Mouse (Mus musculus) myocyte (in vitro differentiated cells): ENCODE measurements around the gene Gm20695. TPM values are rescaled to one million over a fixed set of nuclear protein-coding genes. Genes with fewer than 3 reads are reported as not detected.
"Not testable (repeated sequence)": the region's sequence is repeated elsewhere in the genome, so short reads cannot be mapped to it uniquely, and the experiment has no call there.

Experiments
- H3K27me3 ChIP-seq: one replicate; pipeline ENCODE4 v1.6.1; 2011; ENCODE audit not compliant: control insufficient read depth, insufficient read depth, insufficient read length
- H3K36me3 ChIP-seq: one replicate; pipeline ENCODE4 v1.6.1; 2011; ENCODE audit not compliant: control insufficient read depth, insufficient read depth
- H3K4me2 ChIP-seq: one replicate; pipeline ENCODE4 v1.6.1; 2011; ENCODE audit warnings: low read depth, control low read depth
- H3K4me3 ChIP-seq: one replicate; pipeline ENCODE4 v1.5.1; 2011; ENCODE audit warnings: mild to moderate bottlenecking, control low read depth, moderate library complexity
- H3K79me2 ChIP-seq: one replicate; pipeline ENCODE4 v1.6.1; 2011; ENCODE audit not compliant: control insufficient read depth, insufficient read depth
- H3ac ChIP-seq: one replicate; pipeline ENCODE4 v1.6.1; 2011; ENCODE audit not compliant: control insufficient read depth, insufficient read length
- CEBPB ChIP-seq: IDR thresholded peaks from 2 replicates; pipeline ENCODE4 v1.6.1; 2011; ENCODE audit warnings: mild to moderate bottlenecking, moderate library complexity; ENCODE audit not compliant: poor library complexity, insufficient read depth, severe bottlenecking
- E2F4 ChIP-seq: IDR thresholded peaks from one replicate; pipeline ENCODE4 v1.6.1; 2011; ENCODE audit warnings: mild to moderate bottlenecking, control low read depth, moderate library complexity; ENCODE audit not compliant: insufficient read depth
- MAX ChIP-seq: IDR thresholded peaks from one replicate; pipeline ENCODE4 v1.6.1; 2011; ENCODE audit warnings: low read depth, mild to moderate bottlenecking, control low read depth
- MYOD1 ChIP-seq, 3 experiments: IDR thresholded peaks; one replicate each; pipeline ENCODE4 v1.6.1; 2011; ENCODE audit warnings: control low read depth in 2 of 3, low read depth in 2 of 3, mild to moderate bottlenecking in 2 of 3, moderate library complexity in 1 of 3; ENCODE audit not compliant: insufficient read length in 2 of 3, control insufficient read depth in 1 of 3
- MYOG ChIP-seq, 3 experiments: IDR thresholded peaks; one replicate each; pipeline ENCODE4 v1.6.1; 2011; ENCODE audit warnings: control low read depth in 2 of 3, low read depth in 2 of 3, mild to moderate bottlenecking in 2 of 3; ENCODE audit not compliant: insufficient read length in 2 of 3, control insufficient read depth in 1 of 3, insufficient read depth in 1 of 3
- POLR2A ChIP-seq: IDR thresholded peaks from one replicate; pipeline ENCODE4 v1.6.1; 2011; ENCODE audit warnings: low read depth, mild to moderate bottlenecking, control low read depth, moderate library complexity; ENCODE audit not compliant: insufficient read length
- POLR2AphosphoS2 ChIP-seq: IDR thresholded peaks from one replicate; pipeline ENCODE4 v1.6.1; 2011; ENCODE audit warnings: low read depth, control low read depth; ENCODE audit not compliant: insufficient read length
- REST ChIP-seq: IDR thresholded peaks from one replicate; pipeline ENCODE4 v1.6.1; 2011; ENCODE audit warnings: mild to moderate bottlenecking, control low read depth, moderate library complexity; ENCODE audit not compliant: insufficient read depth, insufficient read length
- SRF ChIP-seq: IDR thresholded peaks from one replicate; pipeline ENCODE4 v1.6.1; 2011; ENCODE audit warnings: low read depth; ENCODE audit not compliant: control insufficient read depth, insufficient read length
- TCF12 ChIP-seq: IDR thresholded peaks from one replicate; pipeline ENCODE4 v1.6.1; 2011; ENCODE audit warnings: mild to moderate bottlenecking, control low read depth; ENCODE audit not compliant: poor library complexity, insufficient read depth, severe bottlenecking
- TCF3 ChIP-seq: IDR thresholded peaks from one replicate; pipeline ENCODE4 v1.6.1; 2011; ENCODE audit warnings: low read depth, control low read depth; ENCODE audit not compliant: insufficient read length
- USF1 ChIP-seq: IDR thresholded peaks from one replicate; pipeline ENCODE4 v1.6.1; 2011; ENCODE audit warnings: low read depth, mild to moderate bottlenecking, control low read depth, moderate library complexity
- polyA plus RNA-seq: library from polyadenylated mRNA; unstranded; fragments of >200 nt; fragmentation: generic; extraction: Trizol; gene quantifications from one replicate; pipeline ENCODE4 v1.2.1, GENCODE M21; 2012; ENCODE audit warnings: missing spikeins

The Gm20695 gene
- polyA plus RNA-seq, 1 experiment: 0.18 TPM

- TF ChIP-seq MAX (no peak), MYOG (IDR thresholded peaks at IDR 0.05; ENCODE audit: control insufficient read depth in 1 of 3, insufficient read depth in 1 of 3, insufficient read length in 2 of 3, low read depth in 2 of 3) (peak in 1 of 3 experiments; percentile 15), CEBPB (no peak), SRF (no peak), POLR2A (peak; percentile 67), POLR2AphosphoS2 (peak; percentile 73), TCF3 (no peak)
- Histone ChIP-seq H3K79me2 (no peaks in the 10 kb centered on the region), H3ac (peak within 1 kb of the TSS; percentile 29), H3K4me2 (peak within 1 kb of the TSS; percentile 93), H3K36me3 (no peaks in the 10 kb centered on the region), H3K4me3 (peak within 1 kb of the TSS; percentile 58), H3K27me3 (no peaks in the 10 kb centered on the region)
Observed at GRCm38 (mm10) chr16:3846711-3847518, 37.5 kb upstream of the Gm20695 start, which contains the start of gene Zfp174. Zfp174 (plus strand) TSS chr16:3847268.

DNA sequence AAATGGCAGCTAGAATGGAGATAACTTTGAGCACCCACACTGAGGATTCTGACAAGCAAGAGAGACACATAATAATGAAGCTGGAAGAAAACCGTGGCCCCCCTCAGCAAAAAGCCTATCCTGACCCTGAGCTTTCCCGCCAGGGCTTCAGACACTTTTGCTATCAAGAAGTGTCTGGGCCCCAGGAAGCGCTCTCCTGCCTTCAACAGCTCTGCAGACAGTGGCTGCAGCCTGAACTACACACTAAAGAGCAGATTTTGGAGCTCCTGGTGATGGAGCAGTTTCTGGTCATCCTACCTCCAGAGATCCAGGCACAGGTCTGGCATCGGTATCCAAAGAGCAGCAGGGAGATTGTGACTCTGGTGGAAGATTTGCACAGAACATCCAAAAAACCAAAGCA lies 36.6 kb upstream of the Gm20695 start:
- Histone ChIP-seq H3K79me2 (no peaks in the 10 kb centered on the region), H3K4me2 (peak overlapping the region; percentile 93), H3ac (peak overlapping the region; percentile 29), H3K4me3 (peak overlapping the region; percentile 58), H3K27me3 (no peaks in the 10 kb centered on the region), H3K36me3 (no peaks in the 10 kb centered on the region)
- TF ChIP-seq E2F4: no peak
- no peak for TF ChIP-seq SRF
- no peak for TF ChIP-seq MYOD1 (IDR thresholded peaks at IDR 0.05; ENCODE audit: control insufficient read depth in 1 of 3, insufficient read length in 2 of 3, low read depth in 2 of 3)
- no peak for TF ChIP-seq TCF12
- no peak for TF ChIP-seq MYOG (IDR thresholded peaks at IDR 0.05; ENCODE audit: control insufficient read depth in 1 of 3, insufficient read depth in 1 of 3, insufficient read length in 2 of 3, low read depth in 2 of 3)
- TF ChIP-seq MAX: no peak
- no peak for TF ChIP-seq USF1
- TF ChIP-seq CEBPB: no peak
- TF ChIP-seq TCF3: no peak
- no peak for TF ChIP-seq REST

DNA sequence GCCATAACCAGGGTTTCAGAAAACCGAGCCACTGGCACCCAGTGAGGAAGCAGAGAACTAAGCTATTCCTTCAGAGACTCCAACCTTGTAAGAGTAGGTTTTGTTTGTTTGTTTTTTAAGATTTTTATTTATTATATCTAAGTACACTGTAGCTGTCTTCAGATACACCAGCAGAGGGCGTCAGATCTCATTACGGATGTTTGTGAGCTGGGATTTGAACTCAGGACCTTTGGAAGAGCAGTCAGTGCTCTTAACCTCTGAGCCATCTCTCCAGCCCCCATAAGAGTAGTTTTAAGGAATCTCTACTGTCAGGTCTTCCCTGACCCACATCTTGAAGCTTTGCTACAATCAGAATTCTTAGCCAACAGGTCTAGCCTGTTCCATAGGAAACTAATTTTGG lies 36.0 kb upstream of the Gm20695 start:
- Histone ChIP-seq H3K27me3 (no peaks in the 10 kb centered on the region), H3ac (no peak overlapping the region), H3K4me3 (no peak overlapping the region), H3K36me3 (no peaks in the 10 kb centered on the region), H3K4me2 (no peak overlapping the region), H3K79me2 (no peaks in the 10 kb centered on the region)
- no peak for TF ChIP-seq USF1
- no peak for TF ChIP-seq MYOG (IDR thresholded peaks at IDR 0.05; ENCODE audit: control insufficient read depth in 1 of 3, insufficient read depth in 1 of 3, insufficient read length in 2 of 3, low read depth in 2 of 3)
- no peak for TF ChIP-seq E2F4
- no peak for TF ChIP-seq SRF
- TF ChIP-seq CEBPB: no peak
- no peak for TF ChIP-seq MAX
- no peak for TF ChIP-seq REST
- TF ChIP-seq POLR2A: no peak
- no peak for TF ChIP-seq POLR2AphosphoS2
- TF ChIP-seq MYOD1 (IDR thresholded peaks at IDR 0.05; ENCODE audit: control insufficient read depth in 1 of 3, insufficient read length in 2 of 3, low read depth in 2 of 3): no peak
- TF ChIP-seq TCF12: no peak
- TF ChIP-seq TCF3: no peak

DNA sequence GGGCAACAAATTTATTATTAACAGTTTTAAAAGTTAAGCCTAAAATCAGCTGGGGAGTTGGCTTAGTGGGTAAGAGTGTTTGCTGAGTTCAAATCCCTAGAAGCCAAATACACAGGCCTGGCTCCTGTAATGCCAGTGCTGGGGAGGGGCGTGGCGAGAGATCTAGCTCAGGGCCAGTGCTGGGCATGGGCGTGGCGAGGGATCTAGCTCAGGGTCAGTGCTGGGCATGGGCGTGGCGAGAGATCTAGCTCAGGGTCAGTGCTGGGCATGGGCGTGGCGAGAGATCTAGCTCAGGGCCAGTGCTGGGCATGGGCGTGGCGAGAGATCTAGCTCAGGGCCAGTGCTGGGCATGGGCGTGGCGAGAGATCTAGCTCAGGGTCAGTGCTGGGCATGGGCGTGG lies 33.1 kb upstream of the Gm20695 start:
- H3K4me2 ChIP-seq: not testable (repeated sequence)

DNA sequence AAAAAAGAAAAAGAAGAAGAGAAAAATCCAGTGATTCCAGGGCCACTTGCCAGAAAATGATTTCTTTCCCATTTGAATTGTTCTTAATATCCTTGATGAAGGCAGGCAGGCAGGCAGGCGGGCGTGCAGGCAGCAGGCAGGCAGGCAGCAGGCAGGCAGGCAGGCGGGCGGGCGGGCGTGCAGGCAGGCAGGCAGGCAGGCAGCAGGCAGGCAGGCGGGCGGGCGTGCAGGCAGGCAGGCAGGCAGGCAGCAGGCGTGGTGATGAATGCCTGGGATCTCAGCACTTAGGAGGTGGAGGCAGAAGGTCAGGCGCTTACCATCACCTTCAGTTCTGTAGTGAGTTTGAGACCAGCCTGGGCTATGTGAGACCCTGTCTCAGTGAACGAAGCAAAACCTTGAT lies 31.9 kb upstream of the Gm20695 start:
- Histone ChIP-seq H3K4me3 (no peak overlapping the region), H3K4me2 (no peak overlapping the region), H3K27me3 (no peaks in the 10 kb centered on the region), H3K79me2 (no peaks in the 10 kb centered on the region), H3ac (no peak overlapping the region), H3K36me3 (no peaks in the 10 kb centered on the region)
- TF ChIP-seq MYOD1 (IDR thresholded peaks at IDR 0.05; ENCODE audit: control insufficient read depth in 1 of 3, insufficient read length in 2 of 3, low read depth in 2 of 3): no peak
- TF ChIP-seq POLR2A: no peak
- TF ChIP-seq MAX: no peak
- TF ChIP-seq E2F4: no peak
- no peak for TF ChIP-seq CEBPB
- no peak for TF ChIP-seq USF1
- no peak for TF ChIP-seq POLR2AphosphoS2

More for the DNA sequence above, 33.1 kb upstream of the Gm20695 start:
- not testable (repeated sequence) for H3K36me3 ChIP-seq, H3ac ChIP-seq, H3K79me2 ChIP-seq, H3K4me3 ChIP-seq, H3K27me3 ChIP-seq
